Mouse (Mus musculus) lung, adult 2 months (tissue): ENCODE data around the gene Fcho2.

Experiments
- CTCF ChIP-seq: fragments of 200-500 bp; IDR thresholded peaks from 2 replicates; pipeline ENCODE4 v1.5.1; 2011; ENCODE audit warnings: mild to moderate bottlenecking, low read length, control low read depth; ENCODE audit not compliant: insufficient read depth
- POLR2A ChIP-seq: fragments of 200-500 bp; IDR thresholded peaks from 2 replicates; pipeline ENCODE4 v1.6.1; 2011; ENCODE audit warnings: low read depth, mild to moderate bottlenecking, control low read depth, low read length, borderline replicate concordance; ENCODE audit errors: extremely low read depth

GRCm38 (mm10) chr13:98777959-98778358, 37.3 kb downstream of the Fcho2 start:
- TF ChIP-seq CTCF (no peak), POLR2A (no peak)
